Mouse (Mus musculus) brown adipose tissue, adult 24 weeks (tissue): ENCODE measurements at regions not wholly inside any gene's neighbourhood (a gene's known extent, or its start where the extent isn't known, plus 50 kb on each side); places are given as distances from the start of the nearest gene placed in this dataset.

Experiments
- H3K27ac ChIP-seq: fragments of 200-500 bp; replicated peaks from 2 replicates; pipeline ENCODE4 v1.5.1; 2012; ENCODE audit warnings: low read depth, mild to moderate bottlenecking, low read length
- H3K4me1 ChIP-seq: fragments of 200-500 bp; 2 replicates; pipeline ENCODE4 v1.6.1; 2012; ENCODE audit warnings: low read length, mixed read lengths; ENCODE audit not compliant: control insufficient read depth, insufficient read depth, insufficient read length
- H3K4me3 ChIP-seq: fragments of 200-500 bp; 2 replicates; pipeline ENCODE4 v1.5.1; 2012; ENCODE audit warnings: low read depth, mild to moderate bottlenecking, low read length, moderate library complexity; ENCODE audit not compliant: insufficient read depth

- H3K4me1 ChIP-seq = no peaks in the 10 kb centered on the region
- H3K27ac ChIP-seq = no peak overlapping the region
- no peak overlapping the region for H3K4me3 ChIP-seq
Observed at GRCm38 (mm10) chr3:105211023-105211422, 144.4 kb downstream of the 4930564D02Rik start.

- Histone ChIP-seq H3K4me1 (no peaks in the 10 kb centered on the region), H3K27ac (no peak overlapping the region), H3K4me3 (no peak overlapping the region)
Observed at GRCm38 (mm10) chr3:105211726-105212125, 145.1 kb downstream of the 4930564D02Rik start.

- Histone ChIP-seq H3K27ac (no peak overlapping the region), H3K4me3 (no peak overlapping the region), H3K4me1 (no peaks in the 10 kb centered on the region)
Observed at GRCm38 (mm10) chr3:105214867-105215266, 148.2 kb downstream of the 4930564D02Rik start.

DNA sequence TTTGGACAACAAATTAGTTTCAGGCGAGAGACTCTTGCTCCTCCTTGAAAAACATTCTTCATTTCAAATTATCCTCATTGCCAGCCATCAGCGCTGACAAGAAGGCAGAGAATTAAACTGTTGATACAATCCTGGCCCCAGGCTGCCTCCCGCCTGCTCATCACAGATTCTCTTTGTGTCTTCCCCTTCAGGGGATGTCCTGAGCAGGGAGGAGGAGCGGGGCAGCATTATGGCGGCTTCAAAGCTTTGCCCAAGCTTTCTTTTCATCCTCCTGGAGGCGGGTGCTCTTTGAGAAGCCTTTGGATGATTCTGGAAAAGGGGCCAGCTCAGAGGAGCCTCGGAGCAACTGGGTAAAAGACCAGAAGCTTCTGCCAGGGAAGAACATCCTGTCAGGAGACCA is 149.1 kb downstream of the 4930564D02Rik start:
- Histone ChIP-seq H3K4me3 (no peak overlapping the region), H3K4me1 (no peaks in the 10 kb centered on the region), H3K27ac (no peak overlapping the region)

- Histone ChIP-seq H3K27ac (no peak overlapping the region), H3K4me1 (no peaks in the 10 kb centered on the region)
Observed at GRCm38 (mm10) chr3:105219630-105220029, 153.0 kb downstream of the 4930564D02Rik start.

DNA sequence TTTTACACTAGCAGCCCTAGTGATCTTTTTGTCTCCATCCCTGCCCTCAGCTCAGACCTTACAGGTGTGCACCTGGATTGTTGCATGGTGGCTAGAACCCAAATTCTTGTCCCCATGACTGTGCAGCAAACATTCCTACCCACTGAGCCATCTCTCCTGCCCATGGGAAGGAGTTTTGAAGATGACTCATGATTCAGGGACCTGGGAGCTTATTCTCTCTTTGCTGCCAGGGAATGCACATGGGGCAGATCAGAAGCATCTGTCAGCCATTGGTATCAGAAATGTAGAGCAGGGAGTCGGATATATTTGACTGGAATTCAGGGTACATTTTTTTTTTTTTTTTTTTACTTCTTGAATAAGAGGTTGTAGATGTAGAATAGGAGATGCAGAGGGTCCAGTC is 154.0 kb downstream of the 4930564D02Rik start:
- Histone ChIP-seq H3K4me3 (no peak overlapping the region), H3K27ac (no peak overlapping the region), H3K4me1 (no peaks in the 10 kb centered on the region)

More at GRCm38 (mm10) chr3:105219630-105220029, 153.0 kb downstream of the 4930564D02Rik start:
- no peak overlapping the region for H3K4me3 ChIP-seq

- no peak overlapping the region for H3K27ac ChIP-seq
- no peak overlapping the region for H3K4me3 ChIP-seq
- no peaks in the 10 kb centered on the region for H3K4me1 ChIP-seq
Observed at GRCm38 (mm10) chr3:105222925-105223324, 156.3 kb downstream of the 4930564D02Rik start.

DNA sequence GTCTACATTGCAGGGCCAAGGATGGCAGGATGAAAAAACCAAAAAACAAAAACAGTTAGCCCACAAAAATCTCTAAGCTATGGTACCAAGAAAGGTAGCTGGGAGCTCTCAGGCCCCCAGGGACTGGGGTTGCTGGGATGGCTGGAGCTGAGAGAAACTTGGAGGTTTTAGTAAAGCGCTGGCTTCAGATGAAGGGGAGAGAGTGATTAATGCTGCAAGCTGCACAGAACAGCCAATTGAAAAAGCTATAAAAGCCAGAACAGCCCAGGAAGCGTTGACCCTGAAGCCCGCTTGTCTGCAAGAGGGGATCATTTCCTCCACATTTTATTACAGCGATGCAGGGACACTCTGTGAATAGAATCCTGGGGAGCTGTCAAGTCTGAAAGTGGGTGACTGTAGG is 157.0 kb downstream of the 4930564D02Rik start:
- H3K4me1 ChIP-seq = no peaks in the 10 kb centered on the region
- no peak overlapping the region for H3K4me3 ChIP-seq
- no peak overlapping the region for H3K27ac ChIP-seq

- Histone ChIP-seq H3K4me1 (no peaks in the 10 kb centered on the region), H3K27ac (no peak overlapping the region), H3K4me3 (no peak overlapping the region)
Observed at GRCm38 (mm10) chr3:105227551-105227950, 160.9 kb downstream of the 4930564D02Rik start.

GRCm38 (mm10) chr3:105228401-105228800 is 161.8 kb downstream of the 4930564D02Rik start:
- Histone ChIP-seq H3K4me1 (no peaks in the 10 kb centered on the region), H3K4me3 (no peak overlapping the region), H3K27ac (no peak overlapping the region)

GRCm38 (mm10) chr3:105241048-105241447 is 174.4 kb downstream of the 4930564D02Rik start:
- H3K27ac ChIP-seq = no peak overlapping the region
- no peak overlapping the region for H3K4me3 ChIP-seq
- no peaks in the 10 kb centered on the region for H3K4me1 ChIP-seq

DNA sequence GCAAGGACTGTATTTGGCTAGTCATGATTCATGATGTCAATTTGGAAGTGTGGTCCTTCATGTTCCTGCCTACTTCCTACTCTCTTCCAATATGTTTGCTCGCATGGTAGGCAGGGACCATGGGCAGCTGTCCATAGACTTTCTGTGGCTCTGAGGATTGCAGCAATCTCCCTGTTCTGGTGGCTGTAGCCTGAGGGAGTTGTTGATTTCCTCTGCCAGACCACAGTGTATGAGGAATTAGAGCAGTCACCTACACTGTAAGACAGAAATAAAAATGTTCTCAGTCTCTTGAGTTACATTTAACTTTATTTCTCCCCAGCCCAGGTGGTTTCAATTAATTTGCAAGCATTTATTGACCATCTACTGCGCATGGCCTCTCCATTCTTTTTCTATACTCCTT is 190.5 kb downstream of the 4930564D02Rik start:
- Histone ChIP-seq H3K4me1 (no peaks in the 10 kb centered on the region), H3K4me3 (no peak overlapping the region), H3K27ac (no peak overlapping the region)

- no peak overlapping the region for H3K27ac ChIP-seq
- H3K4me1 ChIP-seq = no peaks in the 10 kb centered on the region
- no peak overlapping the region for H3K4me3 ChIP-seq
Observed at GRCm38 (mm10) chr3:105275241-105275640, 176.9 kb upstream of the Kcnd3 start.

DNA sequence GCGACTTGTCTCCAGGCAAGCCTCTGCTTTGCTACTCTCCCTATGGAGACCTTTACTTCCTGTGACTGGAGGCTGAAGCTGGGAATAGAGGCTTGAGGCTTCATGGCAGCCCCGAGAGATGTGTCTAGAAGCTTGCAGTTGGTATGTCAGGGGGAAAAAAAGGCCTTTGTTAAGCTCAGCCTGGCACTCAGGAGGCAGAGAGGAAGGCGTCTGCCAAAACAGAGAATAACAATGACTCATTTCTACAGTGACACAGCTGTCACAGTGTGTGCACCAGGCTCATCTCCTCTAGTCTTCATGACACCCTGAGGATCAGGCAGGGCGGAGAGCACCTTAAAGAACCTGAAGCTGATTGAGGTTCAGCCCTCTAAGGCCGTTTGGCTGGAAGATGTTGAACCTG is 171.2 kb upstream of the Kcnd3 start:
- Histone ChIP-seq H3K4me1 (no peaks in the 10 kb centered on the region), H3K27ac (no peak overlapping the region), H3K4me3 (no peak overlapping the region)

GRCm38 (mm10) chr3:105281686-105282085 is 170.4 kb upstream of the Kcnd3 start:
- Histone ChIP-seq H3K27ac (no peak overlapping the region), H3K4me1 (no peaks in the 10 kb centered on the region), H3K4me3 (no peak overlapping the region)

DNA sequence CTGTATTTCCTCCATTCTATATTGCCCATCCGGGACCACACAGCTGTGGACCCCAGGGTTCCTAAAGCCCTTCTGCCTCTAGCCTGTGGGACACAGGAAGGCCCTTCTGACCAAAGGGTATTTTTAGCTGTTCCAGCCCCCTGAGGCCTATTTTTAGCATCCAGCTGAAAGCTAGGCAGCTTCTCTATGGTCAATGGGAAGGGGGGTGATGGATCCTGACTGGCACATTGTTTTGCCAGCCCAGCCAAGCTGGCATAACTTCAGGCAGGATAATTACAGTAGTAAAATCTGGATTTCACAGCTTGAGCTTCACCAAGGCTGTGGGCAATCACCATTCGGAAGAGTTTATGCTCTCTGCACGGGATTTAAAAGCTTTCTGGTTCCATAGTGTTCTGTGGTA is 153.9 kb upstream of the Kcnd3 start:
- H3K4me1 ChIP-seq = no peaks in the 10 kb centered on the region
- no peak overlapping the region for H3K4me3 ChIP-seq
- no peak overlapping the region for H3K27ac ChIP-seq
